Mouse (Mus musculus) CD8-positive naive resting alpha-beta T cell, adult 2 months (primary cell): ENCODE measurements around the gene Prr14.
A peak's percentile ranks its signal among the peaks of the same experiment; 100 is the strongest.
"Not testable (repeated sequence)": the region's sequence is repeated elsewhere in the genome, so short reads cannot be mapped to it uniquely, and the experiment has no call there.

Source experiments
- DNase-seq, 2 experiments: peaks; one replicate each; pipeline ENCODE4 v3.0.0; 2022; ENCODE audit warnings: low read depth in 2 of 2, low spot score in 2 of 2

The Prr14 gene

DNA sequence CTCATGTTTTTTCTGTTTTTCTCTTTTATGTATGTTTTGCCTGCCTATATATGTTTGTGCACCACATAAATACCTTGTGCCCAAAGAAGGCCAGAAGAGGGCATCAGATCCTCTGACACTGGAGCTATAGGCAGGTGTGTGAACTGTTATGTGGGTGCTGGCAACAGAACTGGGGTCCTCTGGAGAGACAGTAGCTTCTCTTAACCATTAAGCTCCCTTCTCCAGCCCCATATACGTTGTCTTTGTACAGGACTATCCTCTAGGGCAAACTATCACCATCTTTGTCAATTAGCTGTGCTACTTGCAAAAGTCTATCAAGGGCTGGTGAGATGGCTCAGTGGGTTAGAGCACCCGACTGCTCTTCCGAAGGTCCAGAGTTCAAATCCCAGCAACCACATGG is 48.9 kb downstream of the Prr14 start:
- DNase-seq: no peak

DNA sequence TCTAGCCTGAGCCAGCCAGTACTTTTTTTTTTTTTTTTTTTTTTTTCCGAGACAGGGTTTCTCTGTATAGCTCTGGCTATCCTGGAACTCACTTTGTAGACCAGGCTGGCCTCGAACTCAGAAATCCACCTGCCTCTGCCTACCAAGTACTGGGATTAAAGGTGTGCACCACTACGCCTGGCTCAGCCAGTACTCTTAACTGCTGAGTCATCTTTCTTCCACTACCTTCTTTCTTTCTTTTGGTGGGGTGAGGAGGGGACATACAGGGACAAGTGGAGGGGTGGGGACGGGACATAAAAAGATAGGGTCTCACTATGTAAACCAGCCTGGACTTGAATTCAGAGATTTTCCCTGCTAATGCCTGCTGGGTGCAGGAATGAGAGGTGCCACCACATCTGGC is 50.4 kb downstream of the Prr14 start:
- not testable (repeated sequence) for DNase-seq

DNA sequence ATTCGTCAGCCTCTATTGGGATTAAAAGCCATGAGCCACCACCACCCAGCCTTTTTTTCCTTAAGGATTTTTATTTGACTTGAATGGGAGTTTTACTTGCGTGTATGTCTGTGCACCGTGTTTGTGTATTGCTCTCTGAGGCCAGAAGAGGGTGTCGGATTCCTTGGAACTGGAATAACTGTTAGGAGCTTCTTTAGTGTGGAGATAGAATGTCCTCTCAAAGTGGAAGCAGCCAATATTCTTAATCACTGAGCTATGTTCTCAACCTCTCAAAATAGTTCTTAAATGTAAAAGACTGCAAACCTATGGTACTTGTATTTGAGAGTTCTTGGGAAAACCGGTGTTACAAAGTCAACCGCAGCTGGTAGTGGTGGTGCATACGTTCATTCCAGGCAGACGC is 51.8 kb downstream of the Prr14 start:
- DNase-seq: no peak

DNA sequence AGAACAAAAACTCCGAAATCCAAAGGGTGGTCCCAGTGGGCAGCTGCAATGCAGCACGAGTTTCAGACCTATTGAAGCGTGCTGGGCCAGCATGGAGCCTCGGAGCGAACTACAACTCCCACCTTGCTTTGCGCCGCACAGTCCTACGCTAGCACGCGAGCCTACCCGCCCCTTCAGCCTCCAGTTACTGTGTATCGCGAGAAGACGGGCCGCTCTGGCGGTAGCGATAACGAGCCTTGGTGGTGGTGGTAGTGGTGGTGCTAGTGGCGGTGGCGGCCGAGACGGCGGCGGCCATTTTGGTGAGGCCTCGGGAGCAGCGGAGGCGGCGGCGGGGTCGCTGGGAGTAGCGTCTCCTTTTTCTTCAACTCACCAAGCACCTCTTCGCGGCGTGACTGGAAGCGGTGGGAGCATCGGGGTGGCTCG is 52.4 kb downstream of the Prr14 start, which contains the start of gene Srcap:
Gene Srcap (plus strand): TSS at position 176 of the 423 bp plus-strand sequence.
- DNase-seq: peak; percentile 96

DNA sequence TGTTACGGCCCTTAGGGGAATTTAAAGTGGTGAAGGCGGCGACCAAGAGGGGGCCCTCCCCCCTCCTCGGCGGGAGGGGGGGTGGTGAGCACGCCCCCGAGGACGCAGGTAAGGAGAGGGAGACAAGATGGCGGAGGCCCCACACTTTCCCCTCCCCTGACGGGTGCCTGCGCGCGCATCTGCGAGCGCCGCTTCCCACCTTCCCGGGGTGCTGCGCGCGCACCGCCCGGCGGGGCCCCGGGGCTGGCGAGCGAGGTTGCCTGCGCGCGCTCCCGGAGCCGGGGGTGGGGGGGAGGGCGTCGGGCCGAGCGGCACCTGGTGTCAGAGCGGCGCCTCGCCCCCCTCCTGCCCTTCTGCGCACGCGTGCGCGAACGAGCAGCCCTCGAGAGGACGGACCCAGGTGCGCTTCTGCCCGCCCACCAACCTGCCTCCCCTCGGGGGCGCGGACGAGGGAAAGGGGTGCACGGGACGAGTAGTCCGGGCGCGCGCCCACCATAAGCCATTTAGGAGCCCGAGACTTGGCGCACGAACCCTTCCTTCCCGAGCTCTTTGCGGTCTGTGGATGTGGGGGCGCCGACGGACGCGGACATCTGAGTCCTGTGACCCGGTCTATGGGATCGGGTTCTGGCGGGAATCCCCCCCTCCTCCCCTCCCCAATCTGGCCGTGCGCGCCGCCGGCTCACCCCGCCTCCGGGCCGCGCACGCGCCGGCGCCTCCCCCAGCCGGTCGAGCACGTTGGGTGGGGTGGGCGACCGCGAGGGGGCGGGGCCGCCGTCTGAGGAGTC is 53.0 kb downstream of the Prr14 start:
- peak; percentile 88 to 90 for DNase-seq

DNA sequence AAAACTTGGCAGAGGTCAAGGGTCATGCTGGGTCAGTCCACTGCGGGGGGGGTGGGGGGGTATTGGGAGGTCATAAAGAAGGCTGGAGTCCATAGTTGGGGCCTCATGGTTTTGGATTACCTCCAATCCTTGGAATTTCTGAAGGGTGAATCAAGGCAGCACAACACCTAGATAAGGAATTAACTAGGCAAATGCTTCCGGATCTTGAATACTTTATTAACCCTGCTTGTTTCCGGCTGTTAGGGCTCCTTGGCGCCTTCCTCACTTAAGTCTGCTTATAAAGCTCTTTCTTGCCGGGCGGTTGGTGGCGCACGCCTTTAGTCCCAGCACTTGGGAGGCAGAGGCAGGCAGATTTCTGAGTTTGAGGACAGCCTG is 53.6 kb downstream of the Prr14 start:
- DNase-seq: peak; percentile 16 to 35

DNA sequence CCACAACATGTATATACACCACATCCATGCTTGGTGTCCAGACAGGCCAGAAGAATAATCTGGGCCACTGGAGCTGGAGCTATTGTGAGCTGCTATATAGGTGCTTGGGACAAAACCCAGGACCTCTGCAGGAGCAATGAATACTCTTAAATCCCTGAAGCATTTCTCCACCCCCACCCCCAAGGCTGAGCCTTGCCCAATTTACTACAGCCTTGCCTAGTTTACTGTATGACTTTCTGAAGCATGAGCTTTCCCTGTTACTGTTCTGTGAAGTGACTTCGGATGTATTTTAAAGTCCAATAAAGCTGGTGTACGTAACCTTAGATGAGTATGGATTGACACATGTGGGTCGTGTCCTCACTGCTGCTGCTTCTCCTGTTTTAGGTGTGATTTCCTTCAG is 54.4 kb downstream of the Prr14 start:
- no peak for DNase-seq

DNA sequence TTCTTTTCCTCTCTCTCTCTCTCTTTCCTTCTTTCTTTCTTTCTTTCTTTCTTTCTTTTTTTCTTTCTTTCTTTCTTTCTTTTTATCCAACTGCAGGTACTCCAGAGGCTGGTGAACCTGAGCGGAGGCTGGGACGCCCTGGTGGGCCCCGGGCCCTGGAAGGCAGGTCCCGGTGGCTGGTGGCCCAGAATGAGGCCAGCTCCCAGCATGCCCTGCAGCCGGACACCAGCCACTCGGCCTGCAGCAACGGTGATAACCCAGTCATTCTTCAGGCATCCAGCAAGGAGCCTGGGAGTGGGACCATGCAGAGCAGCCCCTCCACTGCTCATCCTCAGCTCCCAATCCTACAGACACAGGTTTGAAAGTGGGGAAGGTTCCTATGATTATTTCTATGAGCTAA is 56.4 kb downstream of the Prr14 start:
- no peak for DNase-seq

DNA sequence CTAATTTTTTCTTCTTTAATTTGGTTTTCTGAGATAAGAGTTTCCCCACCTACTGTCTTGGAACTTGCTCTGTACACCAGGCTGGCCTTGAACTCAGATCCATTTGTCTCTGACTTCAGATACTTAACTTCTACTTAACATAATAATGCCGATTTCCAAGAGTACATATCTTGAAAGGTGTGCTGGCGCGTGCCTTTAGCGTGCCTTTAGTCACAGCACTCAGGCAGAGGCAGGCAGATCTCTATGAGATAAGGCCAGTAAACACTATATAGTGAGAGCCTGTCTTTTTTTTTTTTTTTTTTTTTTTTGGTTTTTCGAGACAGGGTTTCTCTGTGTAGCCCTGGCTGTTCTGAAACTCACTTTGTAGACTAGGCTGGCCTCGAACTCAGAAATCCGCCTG is 56.9 kb downstream of the Prr14 start:
- no peak for DNase-seq

DNA sequence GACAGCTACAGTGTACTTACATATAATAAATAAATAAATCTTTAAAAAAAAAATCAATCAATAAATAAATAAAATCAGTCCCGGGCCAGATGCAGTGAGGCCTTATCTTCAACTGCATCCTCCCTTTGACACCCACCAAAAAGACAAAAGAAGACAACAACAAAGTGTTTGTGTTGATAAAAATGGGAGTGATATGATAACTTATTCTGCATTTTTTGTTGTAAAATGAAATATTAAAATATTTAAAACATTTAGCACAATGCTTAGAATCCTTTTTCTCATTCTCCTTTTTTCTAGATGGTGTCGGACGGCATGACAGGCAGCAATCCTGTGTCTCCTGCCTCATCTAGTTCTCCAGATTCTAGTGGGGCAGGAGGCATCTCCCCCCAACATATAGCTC is 59.9 kb downstream of the Prr14 start, which contains the start of gene Gm42715:
Gene Gm42715 (plus strand): TSS at position 301 of the 400 bp plus-strand sequence.
- DNase-seq: no peak
